Mouse (Mus musculus) MEL (cell line): ENCODE results near the gene Tex35. TPM values are rescaled to one million over a fixed set of nuclear protein-coding genes. Genes with fewer than 3 reads are reported as not detected.

Experiments
- DNase-seq: peaks from one replicate; pipeline ENCODE4 v3.0.0; 2011; ENCODE audit warnings: low read depth, low spot score
- H3K27ac ChIP-seq: 2 replicates; pipeline ENCODE4 v1.5.1; 2012; ENCODE audit warnings: low read depth, mild to moderate bottlenecking, control low read depth, low read length, moderate library complexity; ENCODE audit not compliant: control insufficient read depth
- H3K27me3 ChIP-seq, 2 experiments: fragments of 150-350 bp in 1 of 2; sonication (generic) in 1 of 2; 2 replicates each; pipeline ENCODE4 v1.6.1; 2012; ENCODE audit warnings: low read length in 2 of 2, mild to moderate bottlenecking in 2 of 2, improper control_type of control experiment in 1 of 2, moderate library complexity in 1 of 2; ENCODE audit not compliant: insufficient read depth in 2 of 2, control insufficient read depth in 1 of 2
- H3K36me3 ChIP-seq, 2 experiments: 2 replicates each; pipeline ENCODE4 v1.6.1; 2012 to 2014; ENCODE audit warnings: low read length in 2 of 2, improper control_type of control experiment in 1 of 2, inconsistent platforms in 1 of 2, mild to moderate bottlenecking in 1 of 2; ENCODE audit not compliant: insufficient read depth in 2 of 2, control insufficient read depth in 1 of 2
- H3K4me1 ChIP-seq, 2 experiments: fragments of 150-350 bp in 1 of 2; sonication (generic) in 1 of 2; 2 replicates each; pipeline ENCODE4 v1.6.1; 2012; ENCODE audit warnings: low read length in 2 of 2, improper control_type of control experiment in 1 of 2, mild to moderate bottlenecking in 1 of 2; ENCODE audit not compliant: insufficient read depth in 2 of 2, control insufficient read depth in 1 of 2
- H3K4me3 ChIP-seq, 2 experiments: fragments of 150-350 bp in 1 of 2; sonication (generic) in 1 of 2; 2 replicates each; pipeline ENCODE4 v1.5.1; 2012; ENCODE audit warnings: low read depth in 2 of 2, low read length in 2 of 2, mild to moderate bottlenecking in 2 of 2, moderate library complexity in 2 of 2, control low read depth in 1 of 2, improper control_type of control experiment in 1 of 2; ENCODE audit not compliant: control insufficient read depth in 1 of 2, insufficient read depth in 1 of 2
- H3K79me2 ChIP-seq: 2 replicates; pipeline ENCODE4 v1.6.1; 2012; ENCODE audit warnings: mild to moderate bottlenecking, low read length, moderate library complexity; ENCODE audit not compliant: control insufficient read depth, poor library complexity, insufficient read depth
- H3K9ac ChIP-seq: 2 replicates; pipeline ENCODE4 v1.6.1; 2012; ENCODE audit warnings: low read depth, mild to moderate bottlenecking, control low read depth, low read length, moderate library complexity; ENCODE audit not compliant: control insufficient read depth, poor library complexity, severe bottlenecking
- H3K9me3 ChIP-seq: fragments of 150-350 bp; sonication (generic); replicated peaks from 2 replicates; pipeline ENCODE4 v1.6.1; 2012; ENCODE audit warnings: mild to moderate bottlenecking, low read length, improper control_type of control experiment, moderate library complexity; ENCODE audit not compliant: insufficient read depth
- BHLHE40 ChIP-seq: IDR thresholded peaks from 2 replicates; pipeline ENCODE4 v1.6.1; 2012; ENCODE audit warnings: low read depth, mild to moderate bottlenecking, inconsistent platforms, low read length, improper control_type of control experiment, borderline replicate concordance
- CHD2 ChIP-seq: IDR thresholded peaks from 2 replicates; pipeline ENCODE4 v1.6.1; 2011; ENCODE audit warnings: low read length, improper control_type of control experiment
- CTCF ChIP-seq, 3 experiments: IDR thresholded peaks in 2 of 3; conservative IDR thresholded peaks in 1 of 3; 2 replicates each; pipeline ENCODE4 v1.5.1; 2011 to 2012; ENCODE audit warnings: low read length in 3 of 3, low read depth in 2 of 3, mild to moderate bottlenecking in 2 of 3, improper control_type of control experiment in 1 of 3, inconsistent platforms in 1 of 3, mixed read lengths in 1 of 3, moderate library complexity in 1 of 3; ENCODE audit not compliant: control insufficient read depth in 1 of 3, insufficient read depth in 1 of 3, poor library complexity in 1 of 3, severe bottlenecking in 1 of 3
- ELF1 ChIP-seq: IDR thresholded peaks from 2 replicates; pipeline ENCODE4 v1.6.1; 2014; ENCODE audit warnings: low read depth, mild to moderate bottlenecking, inconsistent platforms, low read length, improper control_type of control experiment, moderate library complexity
- EP300 ChIP-seq, 2 experiments: IDR thresholded peaks; 2 replicates each; pipeline ENCODE4 v1.6.1; 2011; ENCODE audit warnings: improper control_type of control experiment in 2 of 2, low read length in 2 of 2, low read depth in 1 of 2, mild to moderate bottlenecking in 1 of 2
- ETS1 ChIP-seq: IDR thresholded peaks from 2 replicates; pipeline ENCODE4 v1.6.1; 2012; ENCODE audit warnings: low read depth, mild to moderate bottlenecking, inconsistent platforms, low read length, improper control_type of control experiment, moderate library complexity
- HCFC1 ChIP-seq: IDR thresholded peaks from 2 replicates; pipeline ENCODE4 v1.6.1; 2012; ENCODE audit warnings: low read depth, mild to moderate bottlenecking, inconsistent platforms, low read length, improper control_type of control experiment, moderate library complexity
- JUND ChIP-seq: IDR thresholded peaks from 2 replicates; pipeline ENCODE4 v1.6.1; 2011; ENCODE audit warnings: low read depth, mild to moderate bottlenecking, improper control_type of control experiment, low read length
- KAT2A ChIP-seq: conservative IDR thresholded peaks from 2 replicates; pipeline ENCODE4 v1.6.1; 2012; ENCODE audit warnings: low read depth, low read length, improper control_type of control experiment, inconsistent platforms
- MAX ChIP-seq: IDR thresholded peaks from 2 replicates; pipeline ENCODE4 v1.6.1; 2011; ENCODE audit warnings: low read length, improper control_type of control experiment
- MXI1 ChIP-seq: IDR thresholded peaks from 2 replicates; pipeline ENCODE4 v1.6.1; 2011; ENCODE audit warnings: mild to moderate bottlenecking, low read depth, low read length, improper control_type of control experiment
- NELFE ChIP-seq: IDR thresholded peaks from 2 replicates; pipeline ENCODE4 v1.6.1; 2011; ENCODE audit warnings: low read depth, low read length, improper control_type of control experiment
- POLR2AphosphoS2 ChIP-seq: IDR thresholded peaks from 2 replicates; pipeline ENCODE4 v1.6.1; 2011; ENCODE audit warnings: low read length, improper control_type of control experiment
- POLR2AphosphoS5 ChIP-seq: IDR thresholded peaks from 2 replicates; pipeline ENCODE4 v1.6.1; 2012; ENCODE audit warnings: low read depth, borderline replicate concordance, mild to moderate bottlenecking, inconsistent platforms, low read length, moderate library complexity, mixed read lengths
- RAD21 ChIP-seq: IDR thresholded peaks from 2 replicates; pipeline ENCODE4 v1.6.1; 2011; ENCODE audit warnings: mild to moderate bottlenecking, low read depth, low read length, improper control_type of control experiment
- SIN3A ChIP-seq: IDR thresholded peaks from 2 replicates; pipeline ENCODE4 v1.6.1; 2012; ENCODE audit warnings: low read length, improper control_type of control experiment, inconsistent platforms
- SMC3 ChIP-seq: IDR thresholded peaks from 2 replicates; pipeline ENCODE4 v1.6.1; 2011; ENCODE audit warnings: low read depth, low read length, improper control_type of control experiment
- TCF12 ChIP-seq: IDR thresholded peaks from 2 replicates; pipeline ENCODE4 v1.6.1; 2014; ENCODE audit warnings: low read depth, mild to moderate bottlenecking, inconsistent platforms, low read length, improper control_type of control experiment, moderate library complexity
- USF1 ChIP-seq: IDR thresholded peaks from 2 replicates; pipeline ENCODE4 v1.6.1; 2014; ENCODE audit warnings: low read depth, mild to moderate bottlenecking, inconsistent platforms, low read length, improper control_type of control experiment, moderate library complexity
- USF2 ChIP-seq, 2 experiments: IDR thresholded peaks; 2 replicates each; pipeline ENCODE4 v1.6.1; 2011 to 2012; ENCODE audit warnings: improper control_type of control experiment in 2 of 2, low read length in 2 of 2, borderline replicate concordance in 1 of 2, inconsistent platforms in 1 of 2, low read depth in 1 of 2, mild to moderate bottlenecking in 1 of 2; ENCODE audit not compliant: insufficient read depth in 1 of 2
- ZC3H11A ChIP-seq: IDR thresholded peaks from 2 replicates; pipeline ENCODE4 v1.6.1; 2012; ENCODE audit warnings: low read depth, mild to moderate bottlenecking, inconsistent platforms, low read length, improper control_type of control experiment
- polyA plus RNA-seq, 2 experiments: library from polyadenylated mRNA; stranded (reverse) in 1 of 2; unstranded in 1 of 2; fragments of >175 nt in 1 of 2; fragments of >200 nt in 1 of 2; gene quantifications; 2 replicates each; pipeline versions ENCODE4 v1.2.1 to v1.2.4; 2012; ENCODE audit warnings: low replicate concordance in 2 of 2, low read depth in 1 of 2; ENCODE audit not compliant: insufficient read length in 2 of 2, insufficient read depth in 1 of 2, missing spikeins in 1 of 2
- total RNA-seq: library from RNA; depleted of rRNA; stranded (reverse); fragments of 300-350 nt; gene quantifications from 2 replicates; pipeline ENCODE4 v1.2.3, GENCODE M21; 2012

Tex35 gene
- total and polyA plus RNA-seq, 3 experiments, result not detected

DNA sequence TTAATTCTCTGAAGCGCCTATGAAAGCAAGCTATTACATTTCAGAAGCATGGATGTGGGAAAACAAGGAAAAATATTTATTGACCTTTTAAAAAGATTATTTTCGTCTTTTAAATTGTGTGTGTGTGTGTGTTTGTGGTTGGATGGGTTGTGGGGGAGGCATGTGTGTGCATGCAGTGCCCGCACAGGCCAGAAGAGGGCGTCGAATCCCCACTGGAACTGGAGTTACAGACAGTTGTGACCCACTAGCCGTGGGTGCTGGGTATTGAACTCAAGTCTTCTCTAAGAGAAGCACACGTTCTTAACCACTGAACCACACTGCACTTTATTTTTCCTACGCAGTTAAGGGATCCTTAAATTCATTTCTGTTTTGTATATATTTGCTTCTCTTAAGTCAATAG, 26.5 kb downstream of the Tex35 start:
- H3K27me3 ChIP-seq, result no peaks in the 10 kb centered on the region; a peak in 1 of 4 replicates
- DNase-seq, result peak; percentile 64
- no peak overlapping the region for H3K27ac ChIP-seq
- no peaks in the 10 kb centered on the region for H3K79me2 ChIP-seq
- 0 out of 4 replicates have a peak, but pooled peaks cover 0 to 3% of the 10 kb centered on the region in 2 experiments for H3K4me1 ChIP-seq
- TF ChIP-seq USF2 (IDR thresholded peaks at IDR 0.05; ENCODE audit: borderline replicate concordance in 1 of 2, insufficient read depth in 1 of 2, low read depth in 1 of 2, low read length in 2 of 2), result no peak
- no peak for TF ChIP-seq JUND
- TF ChIP-seq ZC3H11A, result peak; percentile 44
- TF ChIP-seq RAD21, result peak; percentile 59
- peak; percentile 53 to 59 (median 55) for TF ChIP-seq CTCF (IDR thresholded peaks at IDR 0.05 in 2 of 3, conservative IDR thresholded peaks at IDR 0.05 in 1 of 3; ENCODE audit: control insufficient read depth in 1 of 3, insufficient read depth in 1 of 3, low read depth in 2 of 3, low read length in 3 of 3, poor library complexity in 1 of 3, severe bottlenecking in 1 of 3)
- peak; percentile 59 for TF ChIP-seq SMC3
- no peak overlapping the region for H3K9ac ChIP-seq
- H3K9me3 ChIP-seq, result no peaks in the 10 kb centered on the region
- H3K4me3 ChIP-seq, result no peak overlapping the region
- no peaks in the 10 kb centered on the region for H3K36me3 ChIP-seq

- DNase-seq, result peak; percentile 73
- H3K27ac ChIP-seq, result no peak overlapping the region
- H3K9ac ChIP-seq, result peak overlapping the region; percentile 31; the same call in 1 of the 2 replicates
- peak overlapping the region in 1 of 2 experiments; percentile 21; a peak in 1 of 4 replicates for H3K4me3 ChIP-seq
- H3K79me2 ChIP-seq, result no peaks in the 10 kb centered on the region
- TF ChIP-seq USF2 (IDR thresholded peaks at IDR 0.05; ENCODE audit: borderline replicate concordance in 1 of 2, insufficient read depth in 1 of 2, low read depth in 1 of 2, low read length in 2 of 2) (no peak), BHLHE40 (no peak), HCFC1 (no peak), CTCF (IDR thresholded peaks at IDR 0.05 in 2 of 3, conservative IDR thresholded peaks at IDR 0.05 in 1 of 3; ENCODE audit: control insufficient read depth in 1 of 3, insufficient read depth in 1 of 3, low read depth in 2 of 3, low read length in 3 of 3, poor library complexity in 1 of 3, severe bottlenecking in 1 of 3) (peak; percentile 28 to 51 (median 33); a peak in 5 of 6 replicates), TCF12 (no peak), RAD21 (peak; percentile 7; the same call in 1 of the 2 replicates), SMC3 (peak; percentile 58)
- H3K36me3 ChIP-seq, result no peaks in the 10 kb centered on the region
- H3K4me1 ChIP-seq, result 0 out of 4 replicates have a peak, but pooled peaks cover 0 to 3% of the 10 kb centered on the region in 2 experiments
- H3K27me3 ChIP-seq, result no peaks in the 10 kb centered on the region
- H3K9me3 ChIP-seq, result no peaks in the 10 kb centered on the region
These were observed 27.2 kb downstream of the Tex35 start for GRCm38 (mm10) chr1:157081076-157081804.

- no peak for DNase-seq
- Histone ChIP-seq H3K9me3 (no peaks in the 10 kb centered on the region), H3K9ac (no peak overlapping the region), H3K27me3 (no peaks in the 10 kb centered on the region), H3K36me3 (no peaks in the 10 kb centered on the region), H3K27ac (no peak overlapping the region), H3K4me3 (no peak overlapping the region), H3K4me1 (0 out of 4 replicates have a peak, but pooled peaks cover 0 to 3% of the 10 kb centered on the region in 2 experiments), H3K79me2 (no peaks in the 10 kb centered on the region)
- TF ChIP-seq CHD2 (no peak), SIN3A (no peak), CTCF (IDR thresholded peaks at IDR 0.05 in 2 of 3, conservative IDR thresholded peaks at IDR 0.05 in 1 of 3; ENCODE audit: control insufficient read depth in 1 of 3, insufficient read depth in 1 of 3, low read depth in 2 of 3, low read length in 3 of 3, poor library complexity in 1 of 3, severe bottlenecking in 1 of 3) (no peak), NELFE (no peak), POLR2AphosphoS5 (no peak), EP300 (IDR thresholded peaks at IDR 0.05; ENCODE audit: low read depth in 1 of 2, low read length in 2 of 2) (no peak), KAT2A (no peak), MAX (no peak), USF1 (no peak), ELF1 (no peak), MXI1 (no peak), POLR2AphosphoS2 (no peak), ETS1 (no peak), RAD21 (no peak)
These were observed 28.4 kb downstream of the Tex35 start for GRCm38 (mm10) chr1:157080071-157080470.
